Mouse (Mus musculus) ES-E14 (cell line): ENCODE measurements around the gene Obsl1.

Source experiments
- MAFK ChIP-seq: IDR thresholded peaks from 2 replicates; pipeline ENCODE4 v1.6.1; 2014; ENCODE audit warnings: mild to moderate bottlenecking, low read depth, low read length, inconsistent platforms; ENCODE audit not compliant: insufficient read depth
- ZC3H11A ChIP-seq: IDR thresholded peaks from 2 replicates; pipeline ENCODE4 v1.6.1; 2012; ENCODE audit warnings: low read depth, mild to moderate bottlenecking, inconsistent platforms, low read length, borderline replicate concordance

- 0 out of 2 replicates have a peak, but pooled peaks have one; percentile 22 for TF ChIP-seq ZC3H11A
- no peak for TF ChIP-seq MAFK
Observed at GRCm38 (mm10) chr1:75477264-75477965, 28.8 kb downstream of the Obsl1 start.
